Mouse (Mus musculus) CH12.LX (cell line): ENCODE measurements at regions not wholly inside any gene's neighbourhood (a gene's known extent, or its start where the extent isn't known, plus 50 kb on each side); places are given as distances from the start of the nearest gene placed in this dataset.
A peak's percentile ranks its signal among the peaks of the same experiment; 100 is the strongest.

Experiments
- DNase-seq: peaks from one replicate; pipeline ENCODE4 v3.0.0-alpha.2; 2013; ENCODE audit errors: extremely low read depth
- H3K27ac ChIP-seq: 2 replicates; pipeline ENCODE4 v1.5.1; 2012; ENCODE audit warnings: low read depth, mild to moderate bottlenecking, control low read depth, moderate library complexity; ENCODE audit not compliant: insufficient read depth
- H3K27me3 ChIP-seq: replicated peaks from 2 replicates; pipeline ENCODE3; 2012; ENCODE audit warnings: inconsistent platforms
- H3K36me3 ChIP-seq, 2 experiments: replicated peaks in 1 of 2; 2 replicates each; pipeline versions ENCODE3 to v1.6.1; 2012; ENCODE audit warnings: inconsistent platforms in 1 of 2, low read length in 1 of 2, mild to moderate bottlenecking in 1 of 2, mixed read lengths in 1 of 2, moderate library complexity in 1 of 2; ENCODE audit not compliant: control insufficient read depth in 1 of 2, insufficient read depth in 1 of 2
- H3K4me1 ChIP-seq, 2 experiments: 2 replicates each; pipeline ENCODE4 v1.6.1; 2012; ENCODE audit warnings: inconsistent platforms in 1 of 2, moderate library complexity in 1 of 2; ENCODE audit not compliant: insufficient read depth in 2 of 2, control insufficient read depth in 1 of 2
- H3K4me2 ChIP-seq: 2 replicates; pipeline ENCODE4 v1.6.1; 2012; ENCODE audit warnings: low read depth, mild to moderate bottlenecking, control low read depth; ENCODE audit not compliant: poor library complexity, insufficient read depth, severe bottlenecking
- H3K4me3 ChIP-seq, 3 experiments: fragments of 150-350 bp in 1 of 3; sonication (generic) in 1 of 3; replicated peaks in 1 of 3; 2 replicates each; pipeline versions ENCODE3 to v1.5.1; 2011 to 2012; ENCODE audit warnings: low read depth in 2 of 3, low read length in 2 of 3, mild to moderate bottlenecking in 2 of 3, moderate library complexity in 2 of 3, control low read depth in 1 of 3, improper control_type of control experiment in 1 of 3, inconsistent platforms in 1 of 3, mixed read lengths in 1 of 3; ENCODE audit not compliant: poor library complexity in 1 of 3
- H3K79me2 ChIP-seq: replicated peaks from 2 replicates; pipeline ENCODE4 v1.6.1; 2012; ENCODE audit warnings: mild to moderate bottlenecking, moderate library complexity; ENCODE audit not compliant: control insufficient read depth, poor library complexity, insufficient read depth, severe bottlenecking; ENCODE audit errors: extremely low read depth
- H3K9ac ChIP-seq: 2 replicates; pipeline ENCODE4 v1.6.1; 2012; ENCODE audit warnings: low read depth, mild to moderate bottlenecking, control low read depth, moderate library complexity; ENCODE audit not compliant: insufficient read depth
- H3K9me3 ChIP-seq: replicated peaks from 2 replicates; pipeline ENCODE3; 2012; ENCODE audit warnings: low read length, inconsistent platforms, mixed read lengths
- CHD1 ChIP-seq: IDR thresholded peaks from 2 replicates; pipeline ENCODE4 v1.6.1; 2012; ENCODE audit warnings: low read depth, low read length, improper control_type of control experiment, inconsistent platforms
- CTCF ChIP-seq, 2 experiments: IDR thresholded peaks in 1 of 2; conservative IDR thresholded peaks in 1 of 2; 2 replicates each; pipeline ENCODE4 v1.5.1; 2011 to 2012; ENCODE audit warnings: low read depth in 2 of 2, low read length in 2 of 2, improper control_type of control experiment in 1 of 2, inconsistent platforms in 1 of 2, mild to moderate bottlenecking in 1 of 2, moderate library complexity in 1 of 2
- E2F4 ChIP-seq: IDR thresholded peaks from 2 replicates; pipeline ENCODE4 v1.6.1; 2011; ENCODE audit warnings: low read depth, low read length, improper control_type of control experiment; ENCODE audit not compliant: insufficient replicate concordance
- GABPA ChIP-seq: IDR thresholded peaks from 2 replicates; pipeline ENCODE4 v1.6.1; 2012; ENCODE audit warnings: low read depth, low read length, improper control_type of control experiment, inconsistent platforms; ENCODE audit not compliant: insufficient replicate concordance
- HCFC1 ChIP-seq: IDR thresholded peaks from 2 replicates; pipeline ENCODE4 v1.6.1; 2012; ENCODE audit warnings: low read depth, mild to moderate bottlenecking, inconsistent platforms, low read length, improper control_type of control experiment
- JUN ChIP-seq: IDR thresholded peaks from 2 replicates; pipeline ENCODE4 v1.6.1; 2011; ENCODE audit warnings: low read depth, mild to moderate bottlenecking, low read length, improper control_type of control experiment, moderate library complexity; ENCODE audit not compliant: insufficient read depth
- JUND ChIP-seq: conservative IDR thresholded peaks from 2 replicates; pipeline ENCODE4 v1.6.1; 2011; ENCODE audit warnings: low read depth, low read length, improper control_type of control experiment
- KAT2A ChIP-seq: IDR thresholded peaks from 2 replicates; pipeline ENCODE4 v1.6.1; 2012; ENCODE audit warnings: low read length, improper control_type of control experiment, inconsistent platforms; ENCODE audit not compliant: insufficient replicate concordance
- MXI1 ChIP-seq: IDR thresholded peaks from 2 replicates; pipeline ENCODE4 v1.6.1; 2011; ENCODE audit warnings: mild to moderate bottlenecking, low read depth, low read length, improper control_type of control experiment
- NELFE ChIP-seq: IDR thresholded peaks from 2 replicates; pipeline ENCODE4 v1.6.1; 2011; ENCODE audit warnings: low read depth, low read length, improper control_type of control experiment
- POLR2A ChIP-seq: IDR thresholded peaks from 2 replicates; pipeline ENCODE4 v1.6.1; 2011; ENCODE audit warnings: low read depth, mild to moderate bottlenecking, improper control_type of control experiment, low read length
- POLR2AphosphoS2 ChIP-seq: IDR thresholded peaks from 2 replicates; pipeline ENCODE4 v1.6.1; 2011; ENCODE audit warnings: low read depth, low read length, improper control_type of control experiment
- SIN3A ChIP-seq: IDR thresholded peaks from 2 replicates; pipeline ENCODE4 v1.6.1; 2012; ENCODE audit warnings: low read length, improper control_type of control experiment, inconsistent platforms
- SMC3 ChIP-seq: IDR thresholded peaks from 2 replicates; pipeline ENCODE4 v1.6.1; 2011; ENCODE audit warnings: low read depth, low read length, improper control_type of control experiment
- TCF12 ChIP-seq: IDR thresholded peaks from 2 replicates; pipeline ENCODE4 v1.6.1; 2014; ENCODE audit warnings: low read depth, mild to moderate bottlenecking, inconsistent platforms, low read length, improper control_type of control experiment
- UBTF ChIP-seq: IDR thresholded peaks from 2 replicates; pipeline ENCODE4 v1.6.1; 2012; ENCODE audit warnings: low read depth, mild to moderate bottlenecking, inconsistent platforms, low read length, improper control_type of control experiment, moderate library complexity
- USF1 ChIP-seq: IDR thresholded peaks from 2 replicates; pipeline ENCODE4 v1.6.1; 2014; ENCODE audit warnings: low read depth, mild to moderate bottlenecking, inconsistent platforms, low read length, improper control_type of control experiment
- ZMIZ1 ChIP-seq: IDR thresholded peaks from 2 replicates; pipeline ENCODE4 v1.6.1; 2012; ENCODE audit warnings: low read depth, mild to moderate bottlenecking, inconsistent platforms, low read length, improper control_type of control experiment
- ZNF384 ChIP-seq: IDR thresholded peaks from 2 replicates; pipeline ENCODE4 v1.6.1; 2012; ENCODE audit warnings: low read depth, low read length, improper control_type of control experiment, inconsistent platforms
- dilution Hi-C: fragments of 300-500 bp; cut with MboI; formaldehyde crosslinking; loops from 2 replicates; pipeline ENCODE4 v1.14.3; 2020; ENCODE audit warnings: low sequenced_read_pairs; ENCODE audit not compliant: extremely low pct_unique_long_range_greater_than_20kb, extremely low pct_ligation_motif_present
- in situ Hi-C: fragments of 300-500 bp; cut with MboI; formaldehyde crosslinking; loops from 3 replicates; pipeline ENCODE4 v1.14.3; 2019; ENCODE audit warnings: low sequenced_read_pairs, low pct_ligation_motif_present, low pct_unique_long_range_greater_than_20kb, mixed read lengths

DNA sequence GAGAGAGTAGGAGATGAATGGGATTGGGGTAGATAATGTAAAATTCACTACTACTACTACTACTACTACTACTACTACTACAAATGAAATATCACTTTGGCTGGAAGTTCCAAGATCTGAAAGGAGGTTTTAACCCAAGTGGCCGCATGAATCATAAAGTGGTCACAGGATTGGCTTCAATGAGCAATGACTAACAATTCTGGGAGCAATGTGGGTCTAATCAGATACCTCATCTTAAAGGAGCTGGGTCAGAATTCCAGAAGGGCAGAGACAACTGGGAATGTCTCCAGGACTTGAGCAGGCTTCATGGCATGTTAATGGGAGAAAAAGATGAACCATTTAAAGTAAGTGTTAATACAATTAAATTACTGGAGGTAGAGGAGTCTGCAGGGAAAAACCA, 189.4 kb upstream of the Emcn start:
- Histone ChIP-seq H3K4me1 (no peaks in the 10 kb centered on the region; a peak in 1 of 4 replicates), H3K9me3 (no peaks in the 10 kb centered on the region), H3K36me3 (no peaks in the 10 kb centered on the region), H3K79me2 (no peaks in the 10 kb centered on the region), H3K27me3 (no peaks in the 10 kb centered on the region), H3K9ac (no peak overlapping the region), H3K27ac (no peak overlapping the region), H3K4me3 (no peak overlapping the region)
- no peak for DNase-seq
- in situ Hi-C loops = no loop called here
- dilution Hi-C loops = no loop called here
- TF ChIP-seq NELFE (no peak), HCFC1 (no peak)
- TF ChIP-seq, all 38 proteins: peak for 0
- H3K4me2 ChIP-seq = no peak overlapping the region

- Histone ChIP-seq H3K79me2 (no peaks in the 10 kb centered on the region), H3K36me3 (no peaks in the 10 kb centered on the region), H3K4me1 (no peaks in the 10 kb centered on the region; a peak in 1 of 4 replicates), H3K4me2 (peak overlapping the region; percentile 2; the same call in 1 of the 2 replicates), H3K27ac (no peak overlapping the region), H3K27me3 (no peaks in the 10 kb centered on the region), H3K4me3 (no peak overlapping the region), H3K9me3 (no peaks in the 10 kb centered on the region), H3K9ac (no peak overlapping the region)
- DNase-seq = no peak
- dilution Hi-C loops (no loop called here), in situ Hi-C loops (no loop called here)
- TF ChIP-seq POLR2A = no peak
- no peak for TF ChIP-seq ZMIZ1
- no peak for TF ChIP-seq CHD1
- TF ChIP-seq E2F4 = no peak
- TF ChIP-seq POLR2AphosphoS2 = no peak
- no peak for TF ChIP-seq JUN
- no peak for TF ChIP-seq GABPA
- TF ChIP-seq TCF12 = no peak
- TF ChIP-seq JUND = no peak
- TF ChIP-seq SMC3 = no peak
- TF ChIP-seq MXI1 = no peak
- no peak for TF ChIP-seq SIN3A
- TF ChIP-seq KAT2A = no peak
- no peak for TF ChIP-seq CTCF (conservative IDR thresholded peaks at IDR 0.05 in 1 of 2, IDR thresholded peaks at IDR 0.05 in 1 of 2; ENCODE audit: low read depth in 2 of 2, low read length in 2 of 2)
- TF ChIP-seq USF1 = no peak
- no peak for TF ChIP-seq ZNF384
- no peak for TF ChIP-seq UBTF
These were observed 187.6 kb upstream of the Emcn start for GRCm38 (mm10) chr3:137153234-137153633.
